ENCODE assay signal across 8 mouse cellular contexts in genomic region chr2:39003512-39003911, GRCm38 (mm10). TPM values are rescaled to one million over a fixed set of nuclear protein-coding genes. Genes with fewer than 3 reads are reported as not detected.
A peak's percentile ranks its signal among the peaks of the same experiment; 100 is the strongest.
DNase-seq lines count a peak whose midpoint lies in the region; ATAC-seq and TF ChIP-seq lines count a peak whose summit lies in the region.

No protein-coding gene starts in this region.

- H3K9ac ChIP-seq in kidney, postnatal 0 days (ENCODE audit: low read depth, low read length), result peak overlapping the region; percentile 76; the same call in 1 of the 2 replicates
- H3K9ac ChIP-seq in embryonic facial prominence, embryonic 12.5 days, result peak overlapping the region; percentile 94
- peak overlapping the region; percentile 80 for H3K9ac ChIP-seq in neural tube, embryonic 14.5 days (replicated peaks; ENCODE audit: low read depth, low read length)

- peaks cover 27% of the 10 kb centered on the region for H3K36me3 ChIP-seq in kidney, postnatal 0 days (ENCODE audit: insufficient read depth, low read length)
- H3K36me3 ChIP-seq in embryonic facial prominence, embryonic 12.5 days, result peaks cover 42% of the 10 kb centered on the region
- H3K36me3 ChIP-seq in limb, embryonic 10.5 days, result peaks cover 52% of the 10 kb centered on the region
- H3K36me3 ChIP-seq in neural tube, embryonic 14.5 days (ENCODE audit: control insufficient read depth, insufficient read depth, low read length), result peaks cover 32% of the 10 kb centered on the region

- WGBS in kidney, postnatal 0 days, result 67% methylated on average over 5 of the region's 5 CpGs
- WGBS in embryonic facial prominence, embryonic 12.5 days, result 66% methylated on average over 5 of the region's 5 CpGs
- WGBS in limb, embryonic 10.5 days, result 79% methylated on average over 5 of the region's 5 CpGs
- 75% methylated on average over 5 of the region's 5 CpGs for WGBS in neural tube, embryonic 14.5 days

- H3K4me2 ChIP-seq in kidney, postnatal 0 days (ENCODE audit: low read length), result peak overlapping the region; percentile 54
- H3K4me2 ChIP-seq in embryonic facial prominence, embryonic 12.5 days (replicated peaks), result peak overlapping the region; percentile 91
- peak overlapping the region; percentile 92 for H3K4me2 ChIP-seq in neural tube, embryonic 14.5 days (ENCODE audit: low read depth, low read length)

- no peaks in the 10 kb centered on the region for H3K27me3 ChIP-seq in kidney, postnatal 0 days (ENCODE audit: insufficient read depth, low read length)
- no peaks in the 10 kb centered on the region for H3K27me3 ChIP-seq in embryonic facial prominence, embryonic 12.5 days
- no peaks in the 10 kb centered on the region for H3K27me3 ChIP-seq in limb, embryonic 10.5 days (ENCODE audit: low read depth, poor library complexity, severe bottlenecking)
- no peaks in the 10 kb centered on the region for H3K27me3 ChIP-seq in neural tube, embryonic 14.5 days (ENCODE audit: control insufficient read depth, insufficient read depth, low read length)

- H3K9me3 ChIP-seq in kidney, postnatal 0 days (replicated peaks; ENCODE audit: low read length), result no peaks in the 10 kb centered on the region
- no peaks in the 10 kb centered on the region for H3K9me3 ChIP-seq in embryonic facial prominence, embryonic 12.5 days
- H3K9me3 ChIP-seq in limb, embryonic 10.5 days (replicated peaks), result no peaks in the 10 kb centered on the region
- H3K9me3 ChIP-seq in neural tube, embryonic 14.5 days (ENCODE audit: control insufficient read depth, low read length), result no peaks in the 10 kb centered on the region

- H3K4me1 ChIP-seq in kidney, postnatal 0 days (replicated peaks; ENCODE audit: insufficient read depth, low read length), result peaks cover 10% of the 10 kb centered on the region
- peaks cover 28% of the 10 kb centered on the region for H3K4me1 ChIP-seq in embryonic facial prominence, embryonic 12.5 days
- peaks cover 32% of the 10 kb centered on the region for H3K4me1 ChIP-seq in limb, embryonic 10.5 days
- peaks cover 26% of the 10 kb centered on the region for H3K4me1 ChIP-seq in neural tube, embryonic 14.5 days (ENCODE audit: control insufficient read depth, insufficient read depth, low read length)

- no peak for ATAC-seq in kidney, postnatal 0 days (replicated peaks; ENCODE audit: low FRiP score, low read depth)
- no peak for ATAC-seq in embryonic facial prominence, embryonic 12.5 days (ENCODE audit: insufficient number of reproducible peaks, insufficient read depth, low FRiP score, low TSS enrichment)
- no peak for ATAC-seq in neural tube, embryonic 14.5 days (ENCODE audit: low read depth)
- no peak for ATAC-seq in erythroid progenitor cell, adult 5-6 weeks (replicated peaks; ENCODE audit: low FRiP score, poor library complexity, severe bottlenecking)

- intact Hi-C loops in left cerebral cortex, adult 2 months (cut with DNase I), result no loop called here

- no peak for DNase-seq in kidney, postnatal 0 days (ENCODE audit: low spot score)
- no peak for DNase-seq in kidney, postnatal 36 days
- no peak for DNase-seq in limb, embryonic 10.5 days (ENCODE audit: low spot score)
- no peak for DNase-seq in left cerebral cortex, adult 2 months (ENCODE audit: extremely low spot score in 1 of 2, low spot score in 2 of 2)
- no peak for DNase-seq in lung, postnatal 4 days

- H3K27ac ChIP-seq in kidney, postnatal 0 days, result no peak overlapping the region
- H3K27ac ChIP-seq in embryonic facial prominence, embryonic 12.5 days, result no peak overlapping the region
- peak overlapping the region; percentile 93 for H3K27ac ChIP-seq in limb, embryonic 10.5 days
- no peak overlapping the region for H3K27ac ChIP-seq in neural tube, embryonic 14.5 days (ENCODE audit: low read depth, low read length)
- no peak overlapping the region for H3K27ac ChIP-seq in left cerebral cortex, adult 2 months

- H3K4me3 ChIP-seq in kidney, postnatal 0 days (replicated peaks; ENCODE audit: low read depth, low read length), result peak overlapping the region; percentile 51; the same call in 1 of the 2 replicates
- H3K4me3 ChIP-seq in embryonic facial prominence, embryonic 12.5 days, result peak overlapping the region; percentile 83
- peak overlapping the region; percentile 76 for H3K4me3 ChIP-seq in limb, embryonic 10.5 days
- peak overlapping the region; percentile 48 for H3K4me3 ChIP-seq in neural tube, embryonic 14.5 days (ENCODE audit: low read depth, low read length)
- H3K4me3 ChIP-seq in left cerebral cortex, adult 2 months, result no peak overlapping the region

- TF ChIP-seq CTCF in kidney, postnatal 0 days (IDR thresholded peaks at IDR 0.05; ENCODE audit: low read depth), result no peak
- TF ChIP-seq CTCF in left cerebral cortex, adult 2 months (IDR thresholded peaks at IDR 0.05), result no peak

RNA-seq across cellular contexts. Expression of gene Arpc5l, which starts 1.6 kb away (rescaled TPM):
- 133 and 135 TPM in 2 replicates for polyA plus RNA-seq in kidney, postnatal 0 days (2015; fragmentation: Nextera tagmentation; extraction: Ambion mirVana)
- 120 and 122 TPM in 2 replicates for polyA plus RNA-seq in embryonic facial prominence, embryonic 12.5 days (2016; fragmentation: Nextera tagmentation; extraction: Ambion mirVana)
- 116 and 129 TPM in 2 replicates for polyA plus RNA-seq in limb, embryonic 10.5 days (2016; fragmentation: Nextera tagmentation; extraction: Ambion mirVana)
- polyA plus RNA-seq in neural tube, embryonic 14.5 days (2014; fragmentation: Nextera tagmentation; extraction: Ambion mirVana), result 145 and 147 TPM in 2 replicates
- total RNA-seq in left cerebral cortex, adult 2 months (2021), result 100 to 1,000 TPM; 106 to 108 TPM
- 31.9 and 56.6 TPM in 2 replicates for total RNA-seq in erythroid progenitor cell, adult 5-6 weeks (2015; ENCODE audit: low replicate concordance)
- 33.6 and 47.9 TPM in 2 replicates for total RNA-seq in erythroid progenitor cell, adult 5-6 weeks (2017; ENCODE audit: low replicate concordance)

RNA-seq across cellular contexts. Expression of gene Rpl35, which starts 1.9 kb away (rescaled TPM):
- polyA plus RNA-seq in kidney, postnatal 0 days (2015; fragmentation: Nextera tagmentation; extraction: Ambion mirVana), result 1,056 and 1,199 TPM in 2 replicates
- 1,101 and 1,116 TPM in 2 replicates for polyA plus RNA-seq in embryonic facial prominence, embryonic 12.5 days (2016; fragmentation: Nextera tagmentation; extraction: Ambion mirVana)
- 939 and 1,103 TPM in 2 replicates for polyA plus RNA-seq in limb, embryonic 10.5 days (2016; fragmentation: Nextera tagmentation; extraction: Ambion mirVana)
- polyA plus RNA-seq in neural tube, embryonic 14.5 days (2014; fragmentation: Nextera tagmentation; extraction: Ambion mirVana), result 584 and 610 TPM in 2 replicates
- total RNA-seq in left cerebral cortex, adult 2 months (2021), result 100 to 1,000 TPM; 251 to 253 TPM
- total RNA-seq in erythroid progenitor cell, adult 5-6 weeks (2015; ENCODE audit: low replicate concordance), result 226 and 288 TPM in 2 replicates
- 201 and 298 TPM in 2 replicates for total RNA-seq in erythroid progenitor cell, adult 5-6 weeks (2017; ENCODE audit: low replicate concordance)

RNA-seq across cellular contexts. Expression of gene Wdr38, which starts 6.2 kb away (rescaled TPM):
- 1.5 and 1.6 TPM in 2 replicates for polyA plus RNA-seq in kidney, postnatal 0 days (2015; fragmentation: Nextera tagmentation; extraction: Ambion mirVana)
- 1.9 and 2.1 TPM in 2 replicates for polyA plus RNA-seq in embryonic facial prominence, embryonic 12.5 days (2016; fragmentation: Nextera tagmentation; extraction: Ambion mirVana)
- 1.3 and 1.6 TPM in 2 replicates for polyA plus RNA-seq in limb, embryonic 10.5 days (2016; fragmentation: Nextera tagmentation; extraction: Ambion mirVana)
- polyA plus RNA-seq in neural tube, embryonic 14.5 days (2014; fragmentation: Nextera tagmentation; extraction: Ambion mirVana), result 1.6 and 1.9 TPM in 2 replicates
- under 1 TPM; 0.32 to 0.70 TPM for total RNA-seq in left cerebral cortex, adult 2 months (2021)
- total RNA-seq in erythroid progenitor cell, adult 5-6 weeks (2015; ENCODE audit: low replicate concordance), result 0.72 TPM in 1 of 2 replicates, not detected in the other
- 0.13 TPM in 1 of 2 replicates, not detected in the other for total RNA-seq in erythroid progenitor cell, adult 5-6 weeks (2017; ENCODE audit: low replicate concordance)
